Mouse (Mus musculus) stomach, postnatal 0 days (tissue): ENCODE data around the gene Rnf19b.

Experiments used
- CTCF ChIP-seq: IDR thresholded peaks from 2 replicates; pipeline ENCODE4 v1.5.1; 2016; ENCODE audit warnings: antibody characterized with exemption, low read depth, mild to moderate bottlenecking, moderate library complexity
- EP300 ChIP-seq: optimal IDR thresholded peaks from 2 replicates; pipeline ENCODE3; 2016; ENCODE audit warnings: antibody characterized with exemption

DNA sequence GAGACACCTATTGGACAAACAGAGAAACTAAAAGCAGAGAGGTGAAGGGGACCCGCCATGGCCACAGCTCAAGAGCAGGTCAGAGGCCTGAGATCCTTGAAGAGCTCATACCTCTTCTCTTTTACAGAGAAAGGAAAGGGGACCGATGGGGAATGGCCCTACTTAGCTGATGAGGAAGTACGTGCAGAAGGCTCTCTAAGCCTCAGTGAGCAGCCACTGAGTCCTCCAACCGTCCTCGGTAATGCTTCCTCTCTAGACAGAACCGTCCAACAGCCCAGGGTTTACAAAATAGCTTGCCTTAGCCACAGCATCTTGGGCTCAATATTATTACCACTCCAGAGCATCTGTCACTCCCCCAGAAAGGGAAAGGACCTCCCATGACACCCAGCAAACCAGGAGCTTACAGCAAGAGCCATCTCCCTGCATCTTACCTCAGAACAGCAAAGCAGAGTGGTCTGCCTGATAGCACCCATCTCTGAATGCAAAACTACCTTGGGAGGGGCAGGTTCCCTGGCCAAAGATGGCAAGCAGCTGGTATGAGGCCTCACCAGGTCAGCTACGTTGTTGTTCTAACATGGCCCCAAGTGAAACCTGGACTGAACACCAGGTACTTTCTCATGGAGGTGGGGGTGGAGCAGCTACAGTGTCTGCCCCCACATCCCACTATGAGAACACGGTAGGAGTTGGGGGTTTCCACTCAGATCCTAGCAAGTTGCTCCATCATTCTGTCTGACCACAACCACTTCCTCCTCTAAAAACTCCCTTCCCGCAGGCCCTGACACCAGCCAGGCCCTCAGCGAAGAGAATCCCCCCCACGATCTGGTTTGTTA, 25.7 kb upstream of the Rnf19b start:
- TF ChIP-seq CTCF (no peak), EP300 (no peak)
